Mouse (Mus musculus) intestine, embryonic 16.5 days (tissue): ENCODE data around the gene Htatip2. TPM values are rescaled to one million over a fixed set of nuclear protein-coding genes. Genes with fewer than 3 reads are reported as not detected.

Experiments
- ATAC-seq: fragments of 200-750 bp; cut with Nextera tagmentation; 2 replicates; pipeline ENCODE4 v1.8.0; 2017; ENCODE audit warnings: moderate TSS enrichment, moderate library complexity
- H3K27ac ChIP-seq: fragments of 300-500 bp; sonication (generic); 2 replicates; pipeline ENCODE4 v1.5.1; 2014; ENCODE audit warnings: mild to moderate bottlenecking, low read length
- H3K27me3 ChIP-seq: fragments of 300-500 bp; sonication (generic); replicated peaks from 2 replicates; pipeline ENCODE4 v1.6.1; 2014; ENCODE audit warnings: low read length, control low read depth, mixed read lengths; ENCODE audit not compliant: control insufficient read depth, insufficient read depth
- H3K36me3 ChIP-seq: fragments of 300-500 bp; sonication (generic); 2 replicates; pipeline ENCODE4 v1.6.1; 2014; ENCODE audit warnings: low read length, control low read depth; ENCODE audit not compliant: control insufficient read depth, insufficient read depth
- H3K4me1 ChIP-seq: fragments of 300-500 bp; sonication (generic); 2 replicates; pipeline ENCODE4 v1.6.1; 2014; ENCODE audit warnings: low read length, control low read depth, mixed read lengths; ENCODE audit not compliant: control insufficient read depth, insufficient read depth
- H3K4me2 ChIP-seq: fragments of 300-500 bp; sonication (generic); 2 replicates; pipeline ENCODE4 v1.6.1; 2014; ENCODE audit warnings: low read depth, low read length, control low read depth
- H3K4me3 ChIP-seq: fragments of 300-500 bp; sonication (generic); 2 replicates; pipeline ENCODE4 v1.5.1; 2014; ENCODE audit warnings: mild to moderate bottlenecking, low read length
- H3K9ac ChIP-seq: fragments of 300-500 bp; sonication (generic); 2 replicates; pipeline ENCODE4 v1.6.1; 2014; ENCODE audit warnings: low read depth, low read length
- H3K9me3 ChIP-seq: fragments of 300-500 bp; sonication (generic); 2 replicates; pipeline ENCODE4 v1.6.1; 2016; ENCODE audit warnings: low read length, control low read depth; ENCODE audit not compliant: control insufficient read depth
- WGBS: fragments of 180-500 bp; shearing (Covaris S2); extraction: QIAGEN DNeasy Blood & Tissue Kit; methylation state at CpG from one replicate; pipeline ENCODE4 v1.1.7; 2014; 5-methylcytosine and 5-hydroxymethylcytosine counted together
- polyA plus RNA-seq: library from polyadenylated mRNA; unstranded; fragments of >200 nt; fragmentation: Nextera tagmentation; extraction: Ambion mirVana; gene quantifications from 2 replicates; pipeline ENCODE4 v1.2.1, GENCODE M21; 2015

Htatip2 gene
- polyA plus RNA-seq, 1 experiment from 2014 or later, result 26.0 TPM

- no peak overlapping the region for H3K4me3 ChIP-seq
- no peak overlapping the region for H3K9ac ChIP-seq
- H3K27ac ChIP-seq, result no peak overlapping the region
- no peaks in the 10 kb centered on the region for H3K9me3 ChIP-seq
- H3K4me1 ChIP-seq, result no peaks in the 10 kb centered on the region
- H3K4me2 ChIP-seq, result no peak overlapping the region
- no peak for ATAC-seq
- H3K27me3 ChIP-seq, result no peaks in the 10 kb centered on the region
- peaks cover 2% of the 10 kb centered on the region; the same call in 1 of the 2 replicates for H3K36me3 ChIP-seq
- 79% methylated on average over 9 of the region's 9 CpGs for WGBS
These were observed 48.3 kb downstream of the Htatip2 start for GRCm38 (mm10) chr7:49807093-49807682.

- Histone ChIP-seq H3K9ac (no peak overlapping the region), H3K9me3 (no peaks in the 10 kb centered on the region), H3K27me3 (no peaks in the 10 kb centered on the region), H3K27ac (no peak overlapping the region), H3K36me3 (peaks cover 2% of the 10 kb centered on the region; the same call in 1 of the 2 replicates), H3K4me3 (no peak overlapping the region), H3K4me1 (no peaks in the 10 kb centered on the region), H3K4me2 (no peak overlapping the region)
- WGBS, result 87% methylated on average over 17 of the region's 17 CpGs
- no peak for ATAC-seq
These were observed 49.1 kb downstream of the Htatip2 start for GRCm38 (mm10) chr7:49807846-49808622.

GRCm38 (mm10) chr7:49809100-49809499 is 50.2 kb downstream of the Htatip2 start:
- no peak overlapping the region for H3K4me2 ChIP-seq
- H3K9ac ChIP-seq, result no peak overlapping the region
- H3K27ac ChIP-seq, result no peak overlapping the region
- H3K4me1 ChIP-seq, result no peaks in the 10 kb centered on the region
- H3K27me3 ChIP-seq, result no peaks in the 10 kb centered on the region
- ATAC-seq, result no peak
- peaks cover 2% of the 10 kb centered on the region; the same call in 1 of the 2 replicates for H3K36me3 ChIP-seq
- no peaks in the 10 kb centered on the region for H3K9me3 ChIP-seq
- H3K4me3 ChIP-seq, result no peak overlapping the region
- 88% methylated on average over 6 of the region's 6 CpGs for WGBS

- Histone ChIP-seq H3K27me3 (no peaks in the 10 kb centered on the region), H3K9ac (no peak overlapping the region), H3K36me3 (peaks cover 2% of the 10 kb centered on the region; the same call in 1 of the 2 replicates), H3K4me3 (no peak overlapping the region), H3K27ac (no peak overlapping the region), H3K9me3 (no peaks in the 10 kb centered on the region), H3K4me1 (no peaks in the 10 kb centered on the region), H3K4me2 (no peak overlapping the region)
- no peak for ATAC-seq
- 68% methylated on average over 3 of the region's 3 CpGs for WGBS
These were observed 50.6 kb downstream of the Htatip2 start for GRCm38 (mm10) chr7:49809562-49809961.

GRCm38 (mm10) chr7:49811346-49811745 is 52.4 kb downstream of the Htatip2 start:
- Histone ChIP-seq H3K4me1 (no peaks in the 10 kb centered on the region), H3K9ac (no peak overlapping the region), H3K36me3 (peaks cover 2% of the 10 kb centered on the region; the same call in 1 of the 2 replicates), H3K27ac (no peak overlapping the region), H3K4me3 (no peak overlapping the region), H3K4me2 (no peak overlapping the region), H3K27me3 (no peaks in the 10 kb centered on the region), H3K9me3 (no peaks in the 10 kb centered on the region)
- WGBS, result 59% methylated on average over 4 of the region's 4 CpGs
- no peak for ATAC-seq

GRCm38 (mm10) chr7:49819393-49819792 is 60.5 kb downstream of the Htatip2 start:
- Histone ChIP-seq H3K36me3 (no peaks in the 10 kb centered on the region), H3K9ac (no peak overlapping the region), H3K9me3 (no peaks in the 10 kb centered on the region), H3K27me3 (no peaks in the 10 kb centered on the region), H3K4me2 (no peak overlapping the region), H3K4me1 (no peaks in the 10 kb centered on the region), H3K4me3 (no peak overlapping the region), H3K27ac (no peak overlapping the region)
- 67% methylated on average over 4 of the region's 4 CpGs for WGBS
- ATAC-seq, result no peak

- ATAC-seq, result no peak
- Histone ChIP-seq H3K9me3 (no peaks in the 10 kb centered on the region), H3K4me2 (no peak overlapping the region), H3K27ac (no peak overlapping the region), H3K36me3 (no peaks in the 10 kb centered on the region), H3K4me1 (no peaks in the 10 kb centered on the region), H3K27me3 (no peaks in the 10 kb centered on the region), H3K9ac (no peak overlapping the region), H3K4me3 (no peak overlapping the region)
- WGBS, result 80% methylated on average over 1 of the region's 1 CpGs
These were observed 62.5 kb downstream of the Htatip2 start for GRCm38 (mm10) chr7:49821370-49821769.

GRCm38 (mm10) chr7:49822028-49822427 is 63.1 kb downstream of the Htatip2 start:
- Histone ChIP-seq H3K27me3 (no peaks in the 10 kb centered on the region), H3K4me1 (no peaks in the 10 kb centered on the region), H3K4me2 (no peak overlapping the region), H3K4me3 (no peak overlapping the region), H3K9me3 (no peaks in the 10 kb centered on the region), H3K36me3 (no peaks in the 10 kb centered on the region), H3K27ac (no peak overlapping the region), H3K9ac (no peak overlapping the region)
- 80% methylated on average over 2 of the region's 2 CpGs for WGBS
- no peak for ATAC-seq
